Mouse (Mus musculus) bone marrow, adult 2 months (tissue): ENCODE data around the gene Kcnh4.

ENCODE experiments used
- CTCF ChIP-seq: fragments of 200-500 bp; IDR thresholded peaks from 2 replicates; pipeline ENCODE4 v1.5.1; 2011; ENCODE audit warnings: low read length, control low read depth; ENCODE audit not compliant: control insufficient read depth, insufficient read depth
- POLR2A ChIP-seq: fragments of 200-500 bp; IDR thresholded peaks from 2 replicates; pipeline ENCODE4 v1.6.1; 2011; ENCODE audit warnings: low read depth, mild to moderate bottlenecking, control low read depth, low read length, borderline replicate concordance; ENCODE audit not compliant: control insufficient read depth

GRCm38 (mm10) chr11:100721776-100722492, 37.8 kb downstream of the Kcnh4 start:
- no peak for TF ChIP-seq CTCF
- no peak for TF ChIP-seq POLR2A
